In genomic region chr1:77512059-77512407, GRCm38 (mm10) we compare ENCODE assay signal across 8 mouse cellular contexts. TPM values are rescaled to one million over a fixed set of nuclear protein-coding genes. Genes with fewer than 3 reads are reported as not detected.
DNase-seq lines count a peak whose midpoint lies in the region; ATAC-seq and TF ChIP-seq lines count a peak whose summit lies in the region.
"Had no signal": no experiment of that assay in that cellular context is flagged by ENCODE, and none has a peak within 500 bp of the region (broad histone marks: within the 10 kb centered on the region; RNA-seq: fewer than 3 reads in every experiment).

No protein-coding gene starts in this region.

- peak overlapping the region; percentile 94 for H3K27ac ChIP-seq in layer of hippocampus, adult 2 months
- peak overlapping the region; percentile 95 for H3K27ac ChIP-seq in forebrain, embryonic 12.5 days
- no peak overlapping the region for H3K27ac ChIP-seq in limb, embryonic 11.5 days (replicated peaks; ENCODE audit: low read depth, low read length)
- no peak overlapping the region; the same call in 1 of the 2 replicates for H3K27ac ChIP-seq in olfactory bulb, adult 2 months (ENCODE audit: insufficient read depth, low read depth, low read length)
- H3K27ac ChIP-seq in cerebellum, adult 2 months (ENCODE audit: insufficient read depth, low read length), result no peak overlapping the region

- no peak for DNase-seq in layer of hippocampus, adult 2 months (ENCODE audit: low spot score in 2 of 2)
- no peak for DNase-seq in layer of hippocampus, adult 9-11 months
- DNase-seq in limb, embryonic 11.5 days (ENCODE audit: low spot score), result no peak
- DNase-seq in cerebellum, adult 2 months, result no peak
- DNase-seq: gastrocnemius, postnatal 25 days had no signal

- no peaks in the 10 kb centered on the region; the same call in 1 of the 2 replicates for H3K27me3 ChIP-seq in forebrain, embryonic 12.5 days
- no peaks in the 10 kb centered on the region for H3K27me3 ChIP-seq in limb, embryonic 11.5 days (ENCODE audit: control insufficient read depth, insufficient read depth, low read length)
- H3K27me3 ChIP-seq in cerebellum, adult 2 months (ENCODE audit: control insufficient read depth, insufficient read depth, low read length), result no peaks in the 10 kb centered on the region; the same call in 1 of the 2 replicates

- peaks cover 25% of the 10 kb centered on the region for H3K36me3 ChIP-seq in forebrain, embryonic 12.5 days (replicated peaks)
- no peaks in the 10 kb centered on the region; the same call in 1 of the 2 replicates for H3K36me3 ChIP-seq in limb, embryonic 11.5 days (ENCODE audit: control insufficient read depth, insufficient read depth, low read length)

- TF ChIP-seq CTCF in layer of hippocampus, adult 2 months (conservative IDR thresholded peaks at IDR 0.05), result no peak
- TF ChIP-seq CTCF in olfactory bulb, adult 2 months (IDR thresholded peaks at IDR 0.05; ENCODE audit: insufficient read depth, low read depth, low read length), result no peak
- TF ChIP-seq CTCF in cerebellum, adult 2 months (IDR thresholded peaks at IDR 0.05; ENCODE audit: borderline replicate concordance, insufficient read depth, low read depth, low read length), result no peak

- 2% methylated on average over 4 of the region's 4 CpGs for WGBS in forebrain, embryonic 12.5 days
- WGBS in limb, embryonic 11.5 days, result 2% methylated on average over 4 of the region's 4 CpGs
- 64% methylated on average over 4 of the region's 4 CpGs for WGBS in olfactory bulb, adult 2 months
- WGBS in cerebellum, adult 2 months, result 95% methylated on average over 4 of the region's 4 CpGs

- no peaks in the 10 kb centered on the region for H3K9me3 ChIP-seq in forebrain, embryonic 12.5 days
- H3K9me3 ChIP-seq in limb, embryonic 11.5 days (ENCODE audit: control insufficient read depth, low read length), result no peaks in the 10 kb centered on the region

- peak overlapping the region; percentile 90 for H3K4me3 ChIP-seq in layer of hippocampus, adult 2 months
- peak overlapping the region; percentile 78 for H3K4me3 ChIP-seq in forebrain, embryonic 12.5 days (replicated peaks)
- H3K4me3 ChIP-seq in limb, embryonic 11.5 days (ENCODE audit: low read depth, low read length), result peak overlapping the region; percentile 78
- peak overlapping the region; percentile 47; the same call in 1 of the 2 replicates for H3K4me3 ChIP-seq in olfactory bulb, adult 2 months (ENCODE audit: insufficient read depth, low read depth, low read length)
- no peak overlapping the region for H3K4me3 ChIP-seq in cerebellum, adult 2 months (replicated peaks; ENCODE audit: insufficient read depth, low read depth, low read length)

- no peak for TF ChIP-seq POLR2A in olfactory bulb, adult 2 months (IDR thresholded peaks at IDR 0.05; ENCODE audit: insufficient read depth, low read depth, low read length)
- no peak for TF ChIP-seq POLR2A in cerebellum, adult 2 months (IDR thresholded peaks at IDR 0.05; ENCODE audit: borderline replicate concordance, insufficient read depth, low read length)

- H3K4me2 ChIP-seq in forebrain, embryonic 12.5 days, result peak overlapping the region; percentile 92
- H3K4me2 ChIP-seq in limb, embryonic 11.5 days (ENCODE audit: low read depth, severe bottlenecking), result peak overlapping the region; percentile 85

- H3K9ac ChIP-seq in forebrain, embryonic 12.5 days, result peak overlapping the region; percentile 88
- H3K9ac ChIP-seq in limb, embryonic 11.5 days (ENCODE audit: low read length), result no peak overlapping the region; the same call in 1 of the 2 replicates

- peaks cover 48% of the 10 kb centered on the region for H3K4me1 ChIP-seq in forebrain, embryonic 12.5 days
- peaks cover 18% of the 10 kb centered on the region for H3K4me1 ChIP-seq in limb, embryonic 11.5 days (ENCODE audit: control insufficient read depth, insufficient read depth, low read length)
- peaks cover 5% of the 10 kb centered on the region; the same call in 1 of the 2 replicates for H3K4me1 ChIP-seq in olfactory bulb, adult 2 months (ENCODE audit: control insufficient read depth, insufficient read depth, low read length)
- H3K4me1 ChIP-seq in cerebellum, adult 2 months (ENCODE audit: control insufficient read depth, insufficient read depth, low read length), result no peaks in the 10 kb centered on the region

- no peak for ATAC-seq in forebrain, embryonic 12.5 days (ENCODE audit: low FRiP score)
- no peak for ATAC-seq in limb, embryonic 11.5 days (ENCODE audit: insufficient number of reproducible peaks, low FRiP score, low TSS enrichment, low read depth)
- no peak for ATAC-seq in megakaryocyte-erythroid progenitor cell, adult 5-6 weeks (replicated peaks; ENCODE audit: low FRiP score, low TSS enrichment, poor library complexity, severe bottlenecking)

RNA-seq across cellular contexts. Expression of gene Epha4, which starts 2.9 kb away (rescaled TPM):
- total RNA-seq in layer of hippocampus, adult 2 months (2021), result 100 to 1,000 TPM; 334 to 340 TPM
- 56.2 and 58.4 TPM in 2 replicates for polyA plus RNA-seq in forebrain, embryonic 12.5 days (2016; fragmentation: Nextera tagmentation; extraction: Ambion mirVana)
- polyA plus RNA-seq in limb, embryonic 11.5 days (2014; fragmentation: Nextera tagmentation; extraction: Ambion mirVana), result 41.9 and 52.3 TPM in 2 replicates
- not detected in 2 replicates for polyA plus RNA-seq in olfactory bulb, adult 2 months (2012; ENCODE audit: insufficient read depth, insufficient read length, low replicate concordance, missing spikeins)
- 0.25 and 1.2 TPM in 2 replicates for total RNA-seq in megakaryocyte-erythroid progenitor cell, adult 5-6 weeks (2014; fragmentation: Nextera tagmentation)
- total RNA-seq in megakaryocyte-erythroid progenitor cell, adult 5-6 weeks (2017), result 0.09 and 0.42 TPM in 2 replicates
- polyA plus RNA-seq in cerebellum, adult 2 months (2012; rRNA removed), result 11.6 and 12.5 TPM in 2 replicates

Comparison
In these comparisons a context has a peak if more than half of its experiments do, and no peak if none do; other contexts are left out.
1. H3K27ac ChIP-seq: peak in layer of hippocampus, adult 2 months (single experiment) and forebrain, embryonic 12.5 days (single experiment); none in limb, embryonic 11.5 days (single experiment), olfactory bulb, adult 2 months (single experiment) and cerebellum, adult 2 months (single experiment).